Mouse (Mus musculus): ENCODE results near the gene Irgc1.
A peak's percentile ranks its signal among the peaks of the same experiment; 100 is the strongest.

Irgc1 gene

DNA sequence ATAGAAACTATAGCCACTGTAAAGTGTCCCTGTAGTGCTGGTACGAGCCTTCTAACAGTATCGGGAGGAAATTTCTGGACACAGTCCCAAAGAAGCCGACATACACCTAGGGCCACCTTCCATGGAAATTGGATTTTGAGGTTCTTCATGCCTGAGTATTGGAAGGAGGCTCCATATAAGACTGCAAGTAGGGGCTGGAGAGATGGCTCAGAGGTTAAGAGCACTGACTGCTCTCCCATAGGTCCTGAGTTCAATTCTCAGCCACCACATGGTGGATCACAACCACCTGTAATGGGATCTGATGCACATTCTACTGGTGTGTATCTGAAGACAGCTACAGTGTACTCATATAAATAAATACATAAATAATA, 52.0 kb downstream of the Irgc1 start:
- no peak for DNase-seq (ENCODE audit: low spot score)

DNA sequence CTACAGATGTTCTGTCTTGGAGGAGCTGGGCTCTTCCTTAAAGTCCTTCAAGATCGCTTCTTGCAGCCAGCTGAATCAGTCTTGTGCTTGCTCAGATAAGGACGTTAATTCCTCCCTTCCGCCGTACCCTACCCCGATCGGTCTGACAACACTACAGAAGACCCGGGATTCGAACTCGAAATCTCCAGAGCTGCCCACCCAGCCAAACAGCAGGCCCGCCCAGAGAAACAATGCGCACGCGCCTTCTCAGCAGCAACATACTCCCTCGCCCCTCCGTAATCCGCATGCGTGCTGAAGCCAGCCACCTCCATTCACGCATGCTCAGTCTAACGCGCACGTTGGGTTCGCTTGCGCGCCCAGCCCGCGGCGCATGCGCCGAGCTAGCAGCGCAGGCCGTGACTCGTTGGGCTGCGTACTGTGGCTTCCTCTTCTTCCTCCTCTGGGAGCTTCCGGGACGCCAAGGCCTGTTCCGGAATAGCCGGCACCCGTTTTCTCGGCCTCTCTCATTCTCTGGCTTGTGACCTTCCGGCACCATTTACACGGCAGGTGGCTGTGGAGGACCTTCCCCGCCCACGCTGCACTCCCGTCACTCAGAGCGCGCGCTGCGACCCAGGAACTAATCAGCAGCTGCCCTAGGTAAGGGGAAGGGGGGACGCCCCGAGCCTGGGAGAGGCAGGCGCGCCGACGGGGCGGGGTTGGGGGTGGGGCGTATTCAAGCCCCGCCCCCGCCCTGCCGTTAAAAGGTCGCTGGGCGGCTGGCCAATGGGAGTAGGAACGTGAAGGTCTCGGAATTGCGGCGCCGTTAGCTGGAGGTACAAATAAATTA, 52.6 kb downstream of the Irgc1 start, which contains the start of gene Smg9:
TSS of gene Smg9 (plus strand) at position 364 of the 826 bp plus-strand sequence.
- peak; percentile 97 for DNase-seq (ENCODE audit: low spot score)

DNA sequence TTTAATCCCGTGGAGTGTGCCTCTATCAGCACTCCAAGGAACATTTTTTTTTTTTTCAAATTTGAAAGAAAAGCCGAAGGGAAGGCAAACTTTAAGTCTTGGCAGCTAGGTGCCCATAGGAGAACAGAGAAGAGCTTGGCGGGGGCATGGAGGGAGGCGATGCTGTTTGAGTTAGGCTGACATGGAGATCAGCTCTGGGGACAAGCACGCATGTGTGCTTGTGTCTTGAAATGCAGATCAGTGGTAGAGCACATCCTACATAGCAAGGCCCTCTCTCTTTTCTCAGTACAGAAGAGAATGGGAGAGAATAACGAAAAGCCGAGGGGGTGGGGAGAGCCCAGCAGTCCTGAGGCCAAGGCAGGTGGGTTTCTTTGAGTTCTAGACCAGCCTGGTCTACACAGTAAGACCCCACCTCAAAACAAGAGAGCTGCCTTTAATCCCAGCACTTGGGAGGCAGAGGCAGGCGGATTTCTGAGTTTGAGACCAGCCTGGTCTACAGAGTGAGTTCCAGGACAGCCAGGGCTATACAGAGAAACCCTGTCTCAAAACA, 53.7 kb downstream of the Irgc1 start:
- no peak for DNase-seq (ENCODE audit: low spot score)

DNA sequence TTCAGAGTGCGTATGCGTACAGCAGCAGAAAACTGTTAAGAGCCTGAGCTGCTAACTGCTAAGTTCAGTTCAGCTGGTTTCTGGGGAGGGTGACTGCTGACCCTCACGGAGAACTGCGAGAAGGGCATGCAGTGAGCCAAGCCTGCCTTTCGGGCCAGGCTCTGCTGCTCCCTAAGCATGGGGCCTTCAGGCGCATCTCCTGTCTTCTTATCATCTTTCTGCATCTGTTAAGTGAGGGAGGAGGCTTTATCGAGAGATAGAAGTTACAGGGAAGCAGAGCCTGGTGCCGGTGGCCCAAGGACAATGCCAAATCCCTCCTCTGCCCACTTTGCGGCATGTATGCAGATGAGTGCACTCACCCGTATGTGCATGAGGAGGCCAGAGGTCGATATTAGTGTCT, 55.3 kb downstream of the Irgc1 start:
- no peak for DNase-seq (ENCODE audit: low spot score)

DNA sequence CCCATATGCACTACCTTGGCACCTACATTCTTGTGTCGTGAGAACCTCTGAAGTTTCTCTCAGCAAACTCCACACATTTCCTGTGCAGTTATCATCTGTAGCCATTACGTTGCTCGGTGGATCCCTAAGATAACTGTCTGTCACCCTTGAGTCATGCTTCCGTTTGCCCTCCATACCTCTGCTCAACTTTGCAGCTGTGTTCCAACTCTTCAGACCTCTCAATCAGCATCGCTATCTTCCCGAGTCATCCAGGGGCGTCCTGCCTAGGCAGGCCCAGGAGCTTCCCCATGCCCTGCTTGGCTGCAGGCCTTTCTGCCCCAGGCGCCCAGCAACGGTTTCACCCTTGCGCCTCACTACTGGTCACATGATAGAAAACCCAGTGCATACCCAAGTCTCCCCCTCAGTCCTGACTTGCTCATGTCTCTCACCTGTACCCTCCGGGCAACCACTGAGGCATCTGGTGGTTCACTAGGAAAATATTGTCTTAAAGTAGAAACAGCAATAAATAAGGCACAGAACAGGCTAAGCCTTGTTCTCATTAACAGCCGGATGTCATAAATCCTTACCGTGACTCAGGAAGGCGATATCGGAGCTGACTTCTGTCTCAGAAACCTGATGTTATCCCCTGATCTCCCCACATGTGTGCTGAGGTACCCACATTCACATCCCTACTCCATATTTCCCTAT, 57.5 kb downstream of the Irgc1 start:
- no peak for DNase-seq (ENCODE audit: low spot score)

DNA sequence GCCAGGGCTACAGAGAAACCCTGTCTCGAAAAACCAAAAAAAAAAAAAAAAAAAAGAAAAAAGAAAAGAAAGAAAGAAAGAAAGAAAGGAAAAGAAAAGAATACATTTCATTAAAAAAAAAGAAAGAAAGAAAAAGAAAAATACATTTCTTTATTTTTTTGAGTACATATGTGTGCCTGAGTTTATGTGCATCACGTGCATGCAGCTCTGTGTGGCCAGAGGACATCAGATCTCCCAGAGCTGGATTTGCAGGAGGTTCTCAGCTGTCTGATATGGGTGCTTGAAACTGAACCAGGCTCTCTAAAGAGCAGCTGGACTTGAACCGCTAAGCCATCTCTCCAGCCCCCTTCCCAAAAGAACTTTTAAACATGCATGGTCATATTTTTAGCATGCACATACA, 58.0 kb downstream of the Irgc1 start:
- no peak for DNase-seq (ENCODE audit: low spot score)

DNA sequence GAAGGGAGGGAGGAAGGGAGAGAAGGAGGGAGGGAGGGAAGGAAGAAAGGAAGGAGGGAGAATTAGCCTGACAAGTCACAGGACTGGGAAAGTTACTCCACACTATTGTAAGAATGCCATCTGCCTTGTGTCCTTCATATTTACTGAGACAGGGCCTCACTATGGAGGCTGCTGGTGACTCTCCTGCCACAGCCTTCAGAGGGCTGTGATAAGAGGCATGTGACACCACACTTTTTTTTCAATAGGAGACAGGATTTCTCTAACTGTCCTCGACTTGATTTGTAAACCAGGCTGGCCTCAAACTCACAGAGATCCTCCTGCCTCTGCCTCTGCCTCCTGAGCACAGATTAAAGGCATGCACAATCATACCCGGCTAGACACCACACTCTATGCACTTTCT, 60.4 kb downstream of the Irgc1 start:
- no peak for DNase-seq (ENCODE audit: low spot score)

DNA sequence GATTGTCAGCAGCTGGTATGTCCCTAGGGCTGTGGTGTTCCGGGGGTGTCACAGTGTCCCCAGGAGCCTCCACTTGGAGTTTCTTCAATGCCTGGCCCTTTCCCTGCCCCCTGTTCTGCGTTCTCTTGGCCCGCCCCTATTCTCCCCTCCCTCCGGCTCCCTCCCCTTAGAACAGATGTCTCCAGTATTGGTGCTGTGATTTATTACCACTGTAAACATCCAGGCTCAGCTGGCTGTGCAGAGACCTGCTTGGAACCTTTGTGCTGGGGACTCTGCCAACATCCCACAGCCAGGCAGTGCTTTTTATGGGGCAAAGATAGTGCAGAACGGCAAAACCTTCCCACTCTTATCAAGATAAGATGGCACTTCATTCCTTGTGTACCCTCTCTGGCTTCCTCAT, 61.0 kb downstream of the Irgc1 start:
- no peak for DNase-seq (ENCODE audit: low spot score)

DNA sequence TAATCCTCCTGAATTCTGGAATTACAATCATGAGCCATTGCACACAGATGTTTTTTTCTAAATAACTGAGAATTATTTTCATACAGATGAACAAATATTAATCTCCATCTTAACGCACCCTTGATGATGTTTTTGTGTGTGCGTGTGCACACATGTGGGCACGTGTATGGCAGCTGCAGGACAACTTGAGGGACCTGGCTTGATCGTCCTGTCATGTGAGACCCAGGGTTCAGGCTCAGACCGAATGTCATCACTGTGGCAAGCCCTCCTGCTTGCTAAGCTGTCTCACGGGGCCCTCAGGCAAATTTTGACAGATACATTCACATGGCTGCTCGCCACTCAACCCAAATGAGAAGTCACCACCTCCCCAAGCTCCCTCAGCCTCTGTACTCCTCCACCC, 61.6 kb downstream of the Irgc1 start:
- no peak for DNase-seq (ENCODE audit: low spot score)

DNA sequence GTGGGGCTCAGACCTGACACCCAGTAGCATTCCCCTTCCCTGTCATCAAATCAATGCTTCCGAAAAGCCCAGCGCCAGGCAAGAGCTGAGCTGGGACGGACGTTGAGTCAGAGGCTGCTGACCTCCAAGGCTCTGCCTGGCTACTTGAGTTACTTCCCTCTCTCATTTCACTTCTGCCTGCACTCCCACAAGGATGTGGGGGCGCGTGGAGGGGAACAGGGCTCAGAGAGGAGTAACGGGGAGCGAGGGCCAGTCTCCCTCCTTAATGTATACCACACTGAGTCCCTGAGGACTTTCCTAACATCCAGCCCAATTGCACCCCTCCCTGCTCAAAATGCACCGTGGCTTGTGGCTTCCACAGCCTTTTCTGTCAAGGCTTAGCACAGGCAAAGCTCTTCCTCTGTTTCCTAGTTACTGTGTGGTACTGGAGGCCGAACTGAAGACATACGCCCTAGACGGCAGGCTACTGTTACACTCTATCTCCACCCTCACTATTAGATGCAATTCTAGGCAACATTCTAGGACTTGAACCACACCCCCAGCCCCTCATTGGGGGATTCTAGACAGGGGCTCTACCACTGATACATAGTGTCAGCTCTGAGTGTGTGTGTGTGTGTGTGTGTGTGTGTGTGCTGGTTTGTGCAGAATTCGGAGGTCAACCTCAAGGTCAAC, 62.4 kb downstream of the Irgc1 start:
- no peak for DNase-seq (ENCODE audit: low spot score)

DNA sequence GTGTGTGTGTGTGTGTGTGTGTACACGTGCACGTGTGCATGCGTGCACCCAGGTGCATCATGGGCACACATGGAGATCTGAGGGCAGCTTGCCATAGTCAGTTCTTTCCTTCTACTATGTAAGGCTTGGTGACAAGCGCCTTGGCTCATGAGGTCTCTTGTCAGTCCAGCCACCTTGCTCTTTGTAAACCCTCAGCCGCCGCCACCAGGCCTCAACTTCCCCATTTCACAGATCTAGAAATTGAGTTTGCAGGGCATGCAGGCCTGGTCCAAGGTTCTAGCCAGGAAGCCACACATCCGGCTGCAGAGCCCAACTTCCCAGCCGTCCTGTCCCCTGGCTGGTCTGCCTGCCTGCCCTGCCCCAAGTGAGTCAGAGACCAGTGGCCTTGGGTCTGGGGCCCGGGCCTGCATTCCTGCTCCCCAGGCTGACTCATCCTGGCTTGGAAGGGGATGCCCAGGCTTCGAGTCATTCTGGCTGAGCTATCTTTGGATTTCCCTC, 65.0 kb downstream of the Irgc1 start:
- no peak for DNase-seq (ENCODE audit: low spot score)

DNA sequence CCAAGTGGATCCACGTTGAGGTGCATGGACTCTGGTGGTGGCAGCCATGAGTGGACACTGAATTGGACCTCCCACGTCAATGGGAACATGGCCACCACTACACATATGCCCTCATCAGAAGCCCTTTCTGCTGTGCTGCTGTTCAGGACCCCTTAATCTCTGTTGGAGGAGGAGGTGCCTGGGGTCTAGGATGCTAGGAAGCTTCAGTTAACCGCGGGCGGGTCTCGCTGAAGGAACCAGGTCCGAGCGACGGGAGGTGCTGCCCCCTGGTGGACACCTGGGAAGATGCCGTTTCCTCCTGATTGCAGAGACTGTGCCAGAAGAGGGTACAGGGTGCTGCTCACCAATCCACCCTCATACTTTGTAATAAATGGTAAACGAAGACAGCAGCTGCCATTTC, 67.3 kb downstream of the Irgc1 start:
- DNase-seq (ENCODE audit: low spot score), result peak; percentile 67

DNA sequence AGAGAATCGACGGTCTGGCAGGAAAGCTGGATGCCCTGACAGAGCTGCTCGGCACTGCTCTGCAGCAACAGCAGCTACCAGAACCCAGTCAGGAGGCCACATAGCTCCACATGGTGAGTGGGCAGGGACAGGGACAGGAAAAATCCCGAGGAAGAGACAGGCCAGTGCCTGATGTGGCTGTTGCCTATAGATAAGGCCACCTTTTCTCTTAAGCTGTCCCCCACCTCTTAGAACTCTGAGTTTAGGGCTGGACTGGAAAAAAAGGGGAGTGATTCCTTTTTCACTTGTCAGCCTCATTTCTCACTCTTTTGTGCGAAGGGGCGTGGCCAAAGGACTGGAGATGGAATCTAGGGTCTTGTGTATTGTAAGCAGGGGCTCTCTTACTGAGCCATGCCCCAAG, 68.0 kb downstream of the Irgc1 start:
- no peak for DNase-seq (ENCODE audit: low spot score)

DNA sequence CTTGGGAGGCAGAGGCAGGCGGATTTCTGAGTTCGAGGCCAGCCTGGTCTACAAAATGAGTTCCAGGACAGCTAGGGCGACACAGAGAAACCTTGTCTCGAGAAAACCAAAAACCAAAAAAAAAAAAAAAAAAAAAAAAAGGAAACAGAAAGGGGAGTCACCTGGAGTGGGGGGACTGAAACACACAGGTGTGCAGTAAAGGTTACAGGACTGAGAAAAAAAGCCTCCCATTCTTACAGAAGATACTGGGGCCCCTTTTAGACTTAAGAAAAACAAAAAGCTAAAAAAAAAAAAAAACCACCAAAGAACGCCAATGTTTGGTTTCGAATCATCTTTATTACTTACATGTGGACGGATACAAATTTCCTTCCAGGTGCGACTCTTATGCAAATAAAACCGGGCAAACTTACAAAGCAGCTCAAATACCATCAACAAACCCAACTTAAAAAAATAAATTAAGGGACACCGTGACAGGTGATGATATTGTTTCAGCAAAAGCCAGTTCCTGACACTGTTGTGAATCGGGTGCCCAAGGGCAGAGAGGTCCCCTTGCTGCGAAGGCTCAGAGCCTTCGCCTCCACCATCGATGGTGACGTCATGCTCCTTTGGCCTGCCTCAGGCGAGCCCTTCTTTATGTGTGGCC, 69.2 kb downstream of the Irgc1 start:
- no peak for DNase-seq (ENCODE audit: low spot score)

All from testis, postnatal 14 days (tissue).